Mouse (Mus musculus) embryo, embryonic 9.5 days (tissue): Measurements from ENCODE around the gene Ccr4.
"Not testable (repeated sequence)": the region's sequence is repeated elsewhere in the genome, so short reads cannot be mapped to it uniquely, and the experiment has no call there.

ENCODE experiments used
- DNase-seq: peaks from one replicate; pipeline ENCODE4 v3.0.0-alpha.2; 2017; ENCODE audit errors: extremely low spot score

The Ccr4 gene

DNA sequence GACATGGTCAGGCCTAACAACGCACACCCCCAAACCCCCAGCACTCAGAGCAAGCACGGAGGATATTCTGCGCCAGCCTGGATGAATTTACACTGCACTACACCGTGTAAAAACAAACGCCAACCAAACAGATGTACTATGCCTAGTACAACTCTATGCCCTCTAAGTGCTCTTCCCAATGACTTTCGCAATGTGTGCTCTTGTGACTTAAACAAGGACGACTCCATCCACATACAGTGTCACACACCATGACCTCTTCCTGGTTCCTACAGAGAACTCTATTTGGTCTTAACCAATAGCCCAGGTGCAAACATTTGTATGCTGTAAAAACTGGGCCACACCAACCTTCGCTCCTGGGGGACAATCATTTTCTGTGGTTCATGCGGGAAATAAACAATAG is 17.8 kb upstream of the Ccr4 start:
- no peak for DNase-seq

DNA sequence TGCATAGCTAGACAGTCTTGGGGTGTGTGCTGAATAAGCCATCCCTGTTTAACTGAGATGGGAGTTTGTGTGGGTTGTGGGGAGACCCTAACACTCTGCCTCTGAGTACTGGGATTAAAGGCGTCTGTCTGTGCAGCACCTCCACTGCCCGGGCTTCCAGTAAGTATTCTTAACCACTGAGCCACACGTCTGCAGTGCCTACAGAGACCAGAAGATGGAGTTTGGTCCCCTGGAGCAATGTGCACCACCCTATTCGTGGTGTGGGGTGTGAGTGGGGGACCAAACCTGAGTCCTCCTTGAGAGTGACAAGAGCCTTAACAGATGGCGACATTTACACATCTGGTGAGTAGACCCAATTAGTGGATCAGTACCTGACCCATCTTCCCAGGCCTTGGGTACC is 17.3 kb upstream of the Ccr4 start:
- no peak for DNase-seq

- not testable (repeated sequence) for DNase-seq
Observed at GRCm38 (mm10) chr9:114520529-114520928, 15.8 kb upstream of the Ccr4 start.

DNA sequence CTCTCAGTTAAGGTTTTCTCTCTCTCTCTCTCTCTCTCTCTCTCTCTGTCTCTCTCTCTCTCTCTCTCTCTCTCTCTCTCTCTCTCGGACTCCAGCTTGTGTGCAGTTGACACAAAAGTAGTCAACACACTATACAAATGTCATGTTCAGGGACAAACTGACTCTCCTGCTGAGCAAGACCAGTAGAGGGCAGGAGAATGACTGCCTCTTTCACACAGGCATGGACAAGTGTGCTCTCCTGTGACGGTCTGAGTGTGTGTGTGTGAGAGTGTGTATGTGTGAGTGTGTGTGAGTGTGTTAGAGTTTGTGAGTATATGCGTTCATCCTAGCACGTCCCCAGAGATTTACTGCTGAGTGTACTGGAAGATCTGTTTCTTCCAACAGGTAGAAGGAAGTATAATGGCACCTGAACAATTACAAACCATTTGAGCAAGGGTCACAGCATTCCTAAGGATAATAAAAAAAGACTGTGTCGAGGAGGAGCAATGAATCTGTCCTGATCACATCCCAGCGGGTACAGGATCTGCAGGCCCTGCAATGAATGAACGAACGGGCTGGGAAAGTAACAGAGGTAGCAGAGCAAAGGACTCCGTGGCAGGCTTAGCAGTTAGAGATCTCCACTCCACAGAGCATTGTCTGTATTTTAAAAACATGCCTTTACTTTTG is 14.2 kb upstream of the Ccr4 start:
- DNase-seq = no peak

GRCm38 (mm10) chr9:114517924-114518497 is 13.3 kb upstream of the Ccr4 start:
- no peak for DNase-seq

DNA sequence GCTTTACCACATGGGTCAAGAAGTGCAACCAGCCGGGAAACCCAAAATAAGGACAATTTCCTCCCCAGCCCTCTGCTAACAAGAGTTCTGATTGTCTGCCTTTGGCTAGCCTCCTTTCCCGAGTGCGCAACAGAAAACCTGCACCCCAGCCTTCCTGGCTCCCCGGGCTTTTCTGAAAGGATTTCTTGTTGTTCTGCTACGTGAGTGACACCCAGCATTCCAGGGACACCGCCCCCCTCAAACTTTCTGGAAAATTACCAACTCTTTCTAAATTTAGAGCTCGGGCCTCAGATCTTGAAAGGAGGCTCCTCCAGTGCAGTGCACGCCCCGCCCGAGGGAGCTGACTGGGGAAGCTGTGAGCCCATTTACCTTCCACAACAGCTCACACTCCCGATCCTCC is 10.6 kb upstream of the Ccr4 start, which contains the start of gene C130032M10Rik:
C130032M10Rik (plus strand) TSS at position 334 of the 400 bp plus-strand sequence.
- DNase-seq = no peak

GRCm38 (mm10) chr9:114512831-114513230 is 8.1 kb upstream of the Ccr4 start:
- DNase-seq = no peak

- DNase-seq = no peak
Observed at GRCm38 (mm10) chr9:114509785-114510184, 5.1 kb upstream of the Ccr4 start.

GRCm38 (mm10) chr9:114507421-114507820 is 2.7 kb upstream of the Ccr4 start:
- no peak for DNase-seq

DNA sequence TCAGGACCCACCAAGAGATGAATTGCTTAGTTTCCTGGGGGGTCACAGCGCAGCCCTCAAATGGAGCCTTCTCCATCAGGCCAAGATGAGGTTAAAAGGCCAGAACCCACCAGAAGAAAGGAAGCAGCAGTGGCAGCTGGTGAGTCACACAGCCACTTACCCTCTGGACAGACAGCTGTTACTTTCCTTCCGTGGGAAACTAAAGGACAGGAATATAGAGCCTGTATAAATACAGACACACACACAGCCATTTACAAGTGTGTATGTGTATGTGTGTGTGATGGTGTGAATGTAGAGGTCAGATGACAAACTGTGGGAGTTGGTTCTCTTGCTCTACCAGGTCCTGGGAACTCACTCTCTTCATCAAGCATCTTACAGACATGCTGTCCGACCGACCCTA is 1.8 kb upstream of the Ccr4 start:
- DNase-seq = no peak

GRCm38 (mm10) chr9:114502711-114503427 is 1.8 kb downstream of the Ccr4 start:
- no peak for DNase-seq

GRCm38 (mm10) chr9:114501913-114502312 is 2.8 kb downstream of the Ccr4 start:
- DNase-seq = no peak

- no peak for DNase-seq
Observed at GRCm38 (mm10) chr9:114501111-114501510, 3.6 kb downstream of the Ccr4 start.

DNA sequence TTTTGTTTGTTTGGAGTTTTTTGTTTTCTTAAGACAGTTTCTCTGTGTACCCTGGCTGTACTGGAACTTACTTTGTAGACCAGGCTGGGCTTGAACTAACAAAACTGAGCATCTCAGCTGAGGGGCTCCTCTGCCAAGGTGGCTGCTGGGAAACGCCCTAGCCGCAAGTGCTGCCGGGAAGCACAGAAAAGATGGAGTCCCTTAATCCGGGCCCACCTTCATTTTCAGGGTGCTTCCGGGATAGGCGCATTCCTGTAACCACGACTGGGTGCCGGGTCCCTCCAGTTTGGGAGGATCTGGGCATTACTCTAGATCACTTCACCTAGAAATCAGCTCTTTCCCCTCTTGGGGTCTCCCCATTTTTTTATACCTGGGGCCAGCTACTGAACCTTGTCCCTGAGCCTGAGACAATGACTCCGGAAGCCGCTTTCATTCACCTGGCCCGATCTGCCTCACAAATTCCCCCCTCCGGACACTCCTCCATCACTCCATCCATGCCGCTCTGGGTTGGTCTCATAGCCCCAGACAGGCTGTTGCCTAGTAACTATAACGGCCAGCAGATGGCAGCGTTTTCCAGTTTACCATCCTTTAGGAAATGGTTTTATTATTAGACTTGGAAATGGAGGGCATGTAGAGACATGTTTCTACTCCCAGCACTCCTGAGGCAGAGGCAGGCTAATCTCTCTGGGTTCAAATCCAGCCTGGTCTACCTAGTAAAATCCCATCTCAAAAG is 4.8 kb downstream of the Ccr4 start:
- DNase-seq = peak; percentile 75

DNA sequence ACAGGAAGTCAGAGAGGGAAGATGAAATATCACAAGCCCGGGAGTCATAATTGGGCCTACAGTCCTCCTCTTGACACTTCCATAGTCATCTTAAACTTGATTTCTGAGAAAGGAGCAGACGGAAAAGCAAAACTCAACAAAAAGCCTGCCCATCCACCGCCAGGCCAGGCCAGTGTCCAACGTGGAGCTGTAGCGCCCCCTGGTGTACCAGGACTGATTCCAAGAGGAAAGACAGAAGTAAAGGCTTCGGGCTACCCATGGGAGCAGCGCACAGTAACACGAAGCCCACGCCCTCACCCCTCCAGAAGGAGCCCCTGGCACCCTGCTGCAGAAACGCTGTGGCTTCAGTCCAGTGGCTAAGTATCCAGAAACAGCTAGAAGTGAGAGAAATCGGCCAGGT is 6.5 kb downstream of the Ccr4 start:
- DNase-seq = peak; percentile 87

GRCm38 (mm10) chr9:114496469-114496868 is 8.2 kb downstream of the Ccr4 start:
- no peak for DNase-seq

- DNase-seq = no peak
Observed at GRCm38 (mm10) chr9:114487481-114488258, 17.0 kb downstream of the Ccr4 start.

DNA sequence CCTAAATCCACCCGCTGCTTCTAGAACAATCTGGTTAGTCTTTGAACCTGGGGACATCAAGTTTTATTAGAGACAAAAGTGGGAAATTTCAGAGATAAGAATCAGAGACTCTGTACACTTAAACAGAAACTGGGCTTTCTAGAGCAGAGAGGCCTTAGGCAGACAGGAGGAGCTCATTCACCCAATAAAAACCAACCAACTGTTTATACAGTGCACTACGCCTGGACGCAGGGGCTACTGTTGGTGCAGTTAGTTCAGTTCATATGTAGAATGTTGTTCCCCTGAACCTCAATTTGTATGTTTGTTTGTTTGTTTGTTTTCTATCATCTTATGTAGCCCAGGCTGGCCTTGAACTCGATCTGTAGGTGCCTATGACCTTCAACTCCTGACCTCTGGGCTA is 17.9 kb downstream of the Ccr4 start:
- DNase-seq = no peak

GRCm38 (mm10) chr9:114484771-114485170 is 19.9 kb downstream of the Ccr4 start:
- no peak for DNase-seq

DNA sequence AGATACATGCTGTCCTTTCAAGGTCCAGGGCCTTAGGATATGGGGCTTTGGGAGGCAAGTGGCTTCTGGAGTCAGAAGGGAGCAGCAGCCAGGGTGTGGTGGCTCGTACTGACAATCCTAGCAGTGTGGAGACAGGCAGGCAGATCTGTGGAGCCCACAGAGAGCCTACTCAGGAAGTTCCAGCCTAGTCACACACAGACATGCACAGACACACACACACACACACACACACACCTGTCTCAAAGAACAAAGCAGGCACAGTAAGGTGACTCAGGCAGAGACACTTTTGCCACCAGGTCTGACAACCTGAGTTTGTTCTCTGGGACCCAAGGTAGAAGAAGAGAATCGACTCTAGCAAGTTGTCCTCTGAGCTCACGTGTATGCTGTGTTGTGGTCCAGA is 23.8 kb downstream of the Ccr4 start:
- no peak for DNase-seq

- DNase-seq = no peak
Observed at GRCm38 (mm10) chr9:114477019-114477418, 27.7 kb downstream of the Ccr4 start.

GRCm38 (mm10) chr9:114471892-114472291 is 32.8 kb downstream of the Ccr4 start:
- DNase-seq = no peak
